Mouse (Mus musculus) cortical plate, adult 2 months (tissue): ENCODE data around the gene Zfp207.
A peak's percentile ranks its signal among the peaks of the same experiment; 100 is the strongest.

Experiments
- CTCF ChIP-seq: fragments of 200-500 bp; IDR thresholded peaks from 2 replicates; pipeline ENCODE4 v1.5.1; 2011; ENCODE audit warnings: mild to moderate bottlenecking, control low read depth, low read length; ENCODE audit not compliant: insufficient read depth; ENCODE audit errors: extremely low read depth
- POLR2A ChIP-seq: fragments of 200-500 bp; IDR thresholded peaks from 2 replicates; pipeline ENCODE4 v1.6.1; 2011; ENCODE audit warnings: mild to moderate bottlenecking, low read length, control low read depth; ENCODE audit not compliant: insufficient read depth; ENCODE audit errors: extremely low read depth

- TF ChIP-seq CTCF (no peak), POLR2A (peak; percentile 82)
Measured at GRCm38 (mm10) chr11:80377712-80378451, 5.2 kb upstream of the Zfp207 start, which contains the start of gene 5730455P16Rik.
